Mouse (Mus musculus): ENCODE results near the gene Chd2. TPM values are rescaled to one million over a fixed set of nuclear protein-coding genes. Genes with fewer than 3 reads are reported as not detected.

Gene Chd2
- polyA plus RNA-seq, 1 experiment from 2014 or later = 44.5 TPM

DNA sequence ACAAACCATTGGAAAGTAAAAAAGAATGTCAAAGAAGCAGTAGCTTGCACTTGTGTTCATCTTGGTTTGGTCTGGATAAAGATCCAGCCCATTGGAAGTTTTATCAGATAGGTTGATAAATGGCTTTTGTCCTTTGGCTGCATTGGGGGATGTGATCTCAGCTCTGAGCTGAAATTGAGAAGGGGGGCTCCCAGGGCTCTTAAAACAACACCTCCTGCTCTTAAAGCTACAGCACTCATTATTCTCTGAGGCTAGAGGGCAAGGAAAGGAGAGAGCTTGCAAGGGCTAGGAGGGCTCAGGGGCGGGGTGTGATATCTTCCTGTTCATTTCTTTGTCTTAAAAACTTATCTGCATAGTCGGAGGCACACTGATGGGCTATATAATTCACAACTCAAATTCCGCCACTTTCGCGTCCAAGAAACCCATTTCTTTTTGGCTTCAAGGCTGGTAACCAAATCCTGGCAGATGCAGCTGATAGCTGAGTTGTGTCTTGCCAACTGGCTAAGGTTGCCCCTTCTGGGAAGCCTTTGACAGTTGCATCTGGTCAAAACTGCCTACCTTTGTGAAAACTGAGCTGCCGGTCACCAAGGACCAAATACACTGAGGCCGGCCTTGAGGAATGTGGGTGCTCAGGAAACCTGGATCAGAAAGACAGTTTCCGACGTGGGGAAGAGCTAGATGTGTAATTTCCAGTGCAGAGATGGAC is 148.2 kb downstream of the Chd2 start:
- Histone ChIP-seq H3K4me2 (ENCODE audit: low read depth, low read length) (peak overlapping the region; percentile 79), H3K27me3 (ENCODE audit: control insufficient read depth, insufficient read depth, low read length) (no peaks in the 10 kb centered on the region), H3K9ac (ENCODE audit: low read length) (peak overlapping the region; percentile 38), H3K4me3 (replicated peaks; ENCODE audit: low read length) (peak overlapping the region; percentile 60), H3K36me3 (ENCODE audit: control insufficient read depth, insufficient read depth, low read length) (no peaks in the 10 kb centered on the region), H3K27ac (ENCODE audit: low read length) (no peak overlapping the region; the same call in 1 of the 2 replicates), H3K4me1 (ENCODE audit: control insufficient read depth, insufficient read depth, low read length) (peaks cover 49% of the 10 kb centered on the region), H3K9me3 (replicated peaks; ENCODE audit: control insufficient read depth, low read length) (no peaks in the 10 kb centered on the region)
- 28% methylated on average over 9 of the region's 9 CpGs for WGBS
- ATAC-seq (ENCODE audit: insufficient read depth, low FRiP score) = no peak

GRCm38 (mm10) chr7:73392359-73392758 is 149.3 kb downstream of the Chd2 start:
- ATAC-seq (ENCODE audit: insufficient read depth, low FRiP score) = no peak
- Histone ChIP-seq H3K27ac (ENCODE audit: low read length) (peak overlapping the region; percentile 95), H3K9ac (ENCODE audit: low read length) (peak overlapping the region; percentile 92), H3K9me3 (replicated peaks; ENCODE audit: control insufficient read depth, low read length) (no peaks in the 10 kb centered on the region), H3K27me3 (ENCODE audit: control insufficient read depth, insufficient read depth, low read length) (no peaks in the 10 kb centered on the region), H3K4me2 (ENCODE audit: low read depth, low read length) (peak overlapping the region; percentile 79), H3K36me3 (ENCODE audit: control insufficient read depth, insufficient read depth, low read length) (no peaks in the 10 kb centered on the region), H3K4me1 (ENCODE audit: control insufficient read depth, insufficient read depth, low read length) (peaks cover 41% of the 10 kb centered on the region), H3K4me3 (replicated peaks; ENCODE audit: low read length) (peak overlapping the region; percentile 60)
- WGBS = 2% methylated on average over 9 of the region's 9 CpGs

DNA sequence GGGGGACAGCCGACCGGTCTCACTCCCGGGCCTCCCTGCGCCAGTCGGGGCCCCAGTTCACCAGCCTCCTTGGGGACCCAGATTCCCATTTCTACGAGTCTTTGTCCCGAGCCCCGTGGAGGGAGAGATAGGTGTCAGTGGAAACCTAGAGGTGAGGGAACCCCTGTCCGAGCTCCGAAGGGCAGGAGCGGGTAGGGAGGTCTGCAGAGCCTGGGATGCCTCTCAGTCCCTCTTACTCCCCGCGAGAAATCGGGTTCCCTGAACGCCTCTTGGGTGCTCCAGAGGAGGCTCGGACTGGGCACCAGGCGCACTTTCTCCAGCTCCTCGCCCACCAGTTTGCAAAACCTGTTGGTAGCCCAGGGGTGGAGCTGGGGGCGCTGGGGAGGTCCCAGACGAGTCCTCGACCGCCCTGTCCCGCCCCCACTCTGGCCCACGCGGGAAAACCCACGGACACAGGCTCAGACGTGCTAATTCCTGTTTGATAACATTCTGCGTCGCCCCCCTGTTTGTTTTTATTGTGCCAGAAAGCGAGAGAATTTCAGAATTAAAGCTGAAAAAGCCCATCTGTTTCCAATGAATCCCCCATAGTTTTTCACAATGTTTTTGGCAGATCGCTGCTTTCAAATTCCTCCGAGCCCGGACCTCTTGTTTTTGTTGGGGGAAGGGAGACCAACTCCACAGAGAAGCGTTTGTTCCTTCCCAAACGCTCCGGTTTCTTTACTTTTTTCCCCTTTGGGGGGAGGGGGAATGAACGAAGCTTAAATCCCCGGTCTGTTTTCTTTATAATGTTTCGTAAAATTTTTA is 149.9 kb downstream of the Chd2 start:
- Histone ChIP-seq H3K27me3 (ENCODE audit: control insufficient read depth, insufficient read depth, low read length) (no peaks in the 10 kb centered on the region), H3K4me1 (ENCODE audit: control insufficient read depth, insufficient read depth, low read length) (peaks cover 41% of the 10 kb centered on the region), H3K9ac (ENCODE audit: low read length) (peak overlapping the region; percentile 92), H3K9me3 (replicated peaks; ENCODE audit: control insufficient read depth, low read length) (no peaks in the 10 kb centered on the region), H3K4me2 (ENCODE audit: low read depth, low read length) (peak overlapping the region; percentile 79), H3K36me3 (ENCODE audit: control insufficient read depth, insufficient read depth, low read length) (no peaks in the 10 kb centered on the region), H3K4me3 (replicated peaks; ENCODE audit: low read length) (peak overlapping the region; percentile 60), H3K27ac (ENCODE audit: low read length) (peak overlapping the region; percentile 95)
- under 1% methylated on average over 39 of the region's 39 CpGs for WGBS
- peak; percentile 16; the same call in 1 of the 2 replicates for ATAC-seq (ENCODE audit: insufficient read depth, low FRiP score)

GRCm38 (mm10) chr7:73391002-73391517 is 150.6 kb downstream of the Chd2 start:
- H3K9ac ChIP-seq (ENCODE audit: low read length) = peak overlapping the region; percentile 92
- peak overlapping the region; percentile 79 for H3K4me2 ChIP-seq (ENCODE audit: low read depth, low read length)
- no peaks in the 10 kb centered on the region for H3K9me3 ChIP-seq (replicated peaks; ENCODE audit: control insufficient read depth, low read length)
- no peaks in the 10 kb centered on the region for H3K27me3 ChIP-seq (ENCODE audit: control insufficient read depth, insufficient read depth, low read length)
- ATAC-seq (ENCODE audit: insufficient read depth, low FRiP score) = peak; percentile 91
- peak overlapping the region; percentile 95 for H3K27ac ChIP-seq (ENCODE audit: low read length)
- H3K4me3 ChIP-seq (replicated peaks; ENCODE audit: low read length) = peak overlapping the region; percentile 60
- no peaks in the 10 kb centered on the region for H3K36me3 ChIP-seq (ENCODE audit: control insufficient read depth, insufficient read depth, low read length)
- WGBS = under 1% methylated on average over 28 of the region's 42 CpGs
- H3K4me1 ChIP-seq (ENCODE audit: control insufficient read depth, insufficient read depth, low read length) = peaks cover 41% of the 10 kb centered on the region

DNA sequence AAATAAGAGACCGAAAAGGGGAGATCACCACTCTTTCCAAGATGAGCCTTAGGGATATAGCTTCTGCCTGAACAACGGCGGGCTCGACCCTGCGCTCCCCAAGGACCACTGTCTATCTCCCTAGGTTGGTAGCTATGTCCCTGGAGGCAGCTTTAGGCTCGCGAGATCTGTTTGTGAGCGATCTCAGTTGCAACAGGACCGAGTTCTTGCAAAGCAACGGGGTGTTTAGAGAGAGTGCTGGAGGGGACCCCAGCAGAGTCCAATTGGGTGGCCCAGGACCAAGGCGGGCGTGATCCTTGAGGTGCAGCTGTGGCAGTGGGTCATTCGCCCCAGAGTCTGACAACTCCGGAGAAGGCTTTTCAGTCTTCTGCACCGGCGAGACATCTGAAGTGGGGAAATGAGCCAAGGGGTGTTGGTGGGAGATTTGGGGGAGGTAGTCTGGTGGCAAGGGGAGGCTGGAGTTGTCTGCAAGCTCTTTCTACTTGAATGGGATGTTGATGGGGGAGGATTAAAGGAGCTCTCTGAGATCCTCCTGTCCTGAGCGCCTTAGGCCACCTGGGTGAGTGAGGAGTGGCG is 151.1 kb downstream of the Chd2 start:
- peak; percentile 8; the same call in 1 of the 2 replicates for ATAC-seq (ENCODE audit: insufficient read depth, low FRiP score)
- no peaks in the 10 kb centered on the region for H3K27me3 ChIP-seq (ENCODE audit: control insufficient read depth, insufficient read depth, low read length)
- H3K4me3 ChIP-seq (replicated peaks; ENCODE audit: low read length) = peak overlapping the region; percentile 60
- H3K4me2 ChIP-seq (ENCODE audit: low read depth, low read length) = peak overlapping the region; percentile 79
- peak overlapping the region; percentile 92 for H3K9ac ChIP-seq (ENCODE audit: low read length)
- peaks cover 41% of the 10 kb centered on the region for H3K4me1 ChIP-seq (ENCODE audit: control insufficient read depth, insufficient read depth, low read length)
- no peaks in the 10 kb centered on the region for H3K9me3 ChIP-seq (replicated peaks; ENCODE audit: control insufficient read depth, low read length)
- H3K36me3 ChIP-seq (ENCODE audit: control insufficient read depth, insufficient read depth, low read length) = no peaks in the 10 kb centered on the region
- H3K27ac ChIP-seq (ENCODE audit: low read length) = peak overlapping the region; percentile 95
- WGBS = 7% methylated on average over 18 of the region's 18 CpGs

DNA sequence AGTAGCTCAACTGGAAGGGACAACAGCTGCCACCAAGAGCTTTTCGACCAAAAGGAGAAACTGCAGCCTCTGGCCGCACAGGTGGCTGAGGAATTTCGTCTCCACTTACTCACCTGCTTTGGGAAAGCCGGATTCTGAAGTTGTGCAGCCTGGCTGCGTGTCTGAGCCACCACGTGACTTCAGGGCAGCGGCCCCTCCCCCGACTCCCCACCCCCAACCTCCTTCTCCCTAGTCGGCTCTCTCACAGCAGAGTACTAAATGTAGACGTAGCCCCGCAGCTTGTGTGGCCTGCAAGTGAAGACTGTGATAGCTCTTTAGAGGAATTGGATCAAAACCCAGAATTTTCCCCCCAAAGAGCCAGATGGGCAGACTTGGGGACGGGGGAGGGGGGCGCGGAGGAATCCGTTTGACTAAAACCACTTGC is 151.7 kb downstream of the Chd2 start:
- H3K4me1 ChIP-seq (ENCODE audit: control insufficient read depth, insufficient read depth, low read length) = peaks cover 41% of the 10 kb centered on the region
- 4% methylated on average over 15 of the region's 15 CpGs for WGBS
- H3K27ac ChIP-seq (ENCODE audit: low read length) = peak overlapping the region; percentile 95
- no peaks in the 10 kb centered on the region for H3K9me3 ChIP-seq (replicated peaks; ENCODE audit: control insufficient read depth, low read length)
- H3K4me2 ChIP-seq (ENCODE audit: low read depth, low read length) = peak overlapping the region; percentile 79
- H3K9ac ChIP-seq (ENCODE audit: low read length) = peak overlapping the region; percentile 92; the same call in 1 of the 2 replicates
- 0 out of 2 replicates have a peak, but pooled peaks have one; percentile 15 for ATAC-seq (ENCODE audit: insufficient read depth, low FRiP score)
- no peaks in the 10 kb centered on the region for H3K36me3 ChIP-seq (ENCODE audit: control insufficient read depth, insufficient read depth, low read length)
- H3K27me3 ChIP-seq (ENCODE audit: control insufficient read depth, insufficient read depth, low read length) = no peaks in the 10 kb centered on the region
- peak overlapping the region; percentile 60 for H3K4me3 ChIP-seq (replicated peaks; ENCODE audit: low read length)

GRCm38 (mm10) chr7:73389419-73389818 is 152.2 kb downstream of the Chd2 start:
- Histone ChIP-seq H3K27me3 (ENCODE audit: control insufficient read depth, insufficient read depth, low read length) (no peaks in the 10 kb centered on the region), H3K27ac (ENCODE audit: low read length) (peak overlapping the region; percentile 95), H3K4me3 (replicated peaks; ENCODE audit: low read length) (peak overlapping the region; percentile 60; the same call in 1 of the 2 replicates), H3K36me3 (ENCODE audit: control insufficient read depth, insufficient read depth, low read length) (no peaks in the 10 kb centered on the region), H3K9ac (ENCODE audit: low read length) (0 out of 2 replicates have a peak overlapping the region, but pooled peaks have one; percentile 92), H3K4me2 (ENCODE audit: low read depth, low read length) (peak overlapping the region; percentile 79), H3K9me3 (replicated peaks; ENCODE audit: control insufficient read depth, low read length) (no peaks in the 10 kb centered on the region), H3K4me1 (ENCODE audit: control insufficient read depth, insufficient read depth, low read length) (peaks cover 39% of the 10 kb centered on the region)
- 16% methylated on average over 9 of the region's 9 CpGs for WGBS
- ATAC-seq (ENCODE audit: insufficient read depth, low FRiP score) = no peak

DNA sequence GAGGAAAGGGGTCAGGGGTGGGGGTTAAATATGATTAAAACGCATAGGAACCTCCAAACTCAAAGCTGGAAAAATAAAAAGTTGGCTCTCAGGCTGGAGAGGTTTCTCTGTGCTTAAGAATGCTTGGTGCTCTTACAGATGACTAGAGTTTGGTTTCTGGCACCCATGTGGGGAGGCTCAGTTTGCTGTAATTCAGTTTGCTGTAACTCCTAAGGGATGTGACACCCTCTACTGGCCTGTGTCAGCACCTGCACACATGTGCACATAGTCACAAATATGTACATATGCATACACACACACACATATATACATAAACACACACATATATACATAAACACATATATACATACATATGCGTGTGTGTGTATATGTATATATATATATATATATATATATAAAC is 152.8 kb downstream of the Chd2 start:
- Histone ChIP-seq H3K36me3 (ENCODE audit: control insufficient read depth, insufficient read depth, low read length) (no peaks in the 10 kb centered on the region), H3K27me3 (ENCODE audit: control insufficient read depth, insufficient read depth, low read length) (no peaks in the 10 kb centered on the region)

More for the DNA sequence above, 152.8 kb downstream of the Chd2 start:
- Histone ChIP-seq H3K4me1 (ENCODE audit: control insufficient read depth, insufficient read depth, low read length) (peaks cover 34% of the 10 kb centered on the region), H3K27ac (ENCODE audit: low read length) (no peak overlapping the region), H3K4me2 (ENCODE audit: low read depth, low read length) (no peak overlapping the region), H3K9me3 (replicated peaks; ENCODE audit: control insufficient read depth, low read length) (no peaks in the 10 kb centered on the region), H3K9ac (ENCODE audit: low read length) (no peak overlapping the region), H3K4me3 (replicated peaks; ENCODE audit: low read length) (no peak overlapping the region)
- 60% methylated on average over 2 of the region's 2 CpGs for WGBS
- no peak for ATAC-seq (ENCODE audit: insufficient read depth, low FRiP score)

Measured in stomach, embryonic 16.5 days (tissue).